Mouse (Mus musculus): ENCODE results near the gene Smim4.

GRCm38 (mm10) chr14:31136411-31137280 lies 7.9 kb upstream of the Smim4 start:
- TF ChIP-seq CTCF (IDR thresholded peaks at IDR 0.05; ENCODE audit: low read depth) (no peak), EP300 (IDR thresholded peaks at IDR 0.05; ENCODE audit: low read depth) (no peak)

Data from liver, postnatal 0 days (tissue).